Mouse (Mus musculus) CD8-positive naive resting alpha-beta T cell, adult 2 months (primary cell): Measurements from ENCODE around the gene Atn1.
"Not testable (repeated sequence)": the region's sequence is repeated elsewhere in the genome, so short reads cannot be mapped to it uniquely, and the experiment has no call there.

ENCODE experiments used
- DNase-seq, 2 experiments: peaks; one replicate each; pipeline ENCODE4 v3.0.0; 2022; ENCODE audit warnings: low read depth in 2 of 2, low spot score in 2 of 2

The Atn1 gene

GRCm38 (mm10) chr6:124755831-124756595, at the start of gene Atn1, which contains the start of gene Gm45234:
Atn1 (minus strand) TSS chr6:124756524.
Gm45234 (minus strand) TSS chr6:124756021.
- DNase-seq, result peak in 1 of 2 experiments; percentile 27

GRCm38 (mm10) chr6:124805341-124806321, 49.3 kb upstream of the Atn1 start:
- peak; percentile 48 to 60 for DNase-seq

DNA sequence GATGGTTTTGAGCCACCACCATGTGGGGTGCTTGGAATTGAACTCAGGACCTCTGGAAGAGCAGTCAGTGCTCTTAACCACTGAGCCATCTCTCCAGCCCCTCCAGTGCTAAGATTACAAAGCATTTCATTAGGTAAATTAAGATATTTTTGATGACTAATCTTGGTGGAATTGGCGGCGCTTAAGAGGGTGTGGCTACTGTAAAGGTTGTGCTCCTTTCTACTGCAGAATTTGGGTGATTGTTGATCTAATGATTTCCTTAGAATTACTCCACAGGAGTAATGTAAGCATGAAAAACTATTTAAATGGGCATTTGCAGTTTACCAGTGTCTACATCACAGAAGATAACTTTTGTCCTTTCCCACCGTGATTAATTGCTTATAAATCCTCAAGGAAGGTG, 48.0 kb upstream of the Atn1 start:
- no peak for DNase-seq

DNA sequence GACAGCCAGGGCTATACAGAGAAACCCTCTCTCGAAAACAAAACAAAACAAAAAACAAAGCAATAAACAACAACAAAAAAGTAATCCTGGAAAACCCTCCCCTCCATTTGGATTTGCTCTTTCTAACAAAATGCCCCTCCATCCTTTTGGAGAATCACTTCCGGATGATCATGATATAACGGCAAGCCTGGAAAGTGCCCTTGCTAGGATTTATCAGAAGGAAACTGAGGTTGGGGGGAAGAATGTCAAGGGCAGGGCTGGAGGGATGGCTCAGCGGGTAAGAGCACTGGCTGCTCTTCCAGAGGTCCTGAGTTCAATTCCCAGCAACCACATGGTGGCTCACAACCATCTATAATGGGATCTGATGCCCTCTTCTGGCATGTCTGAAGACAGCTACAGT, 47.4 kb upstream of the Atn1 start:
- DNase-seq, result not testable (repeated sequence)

DNA sequence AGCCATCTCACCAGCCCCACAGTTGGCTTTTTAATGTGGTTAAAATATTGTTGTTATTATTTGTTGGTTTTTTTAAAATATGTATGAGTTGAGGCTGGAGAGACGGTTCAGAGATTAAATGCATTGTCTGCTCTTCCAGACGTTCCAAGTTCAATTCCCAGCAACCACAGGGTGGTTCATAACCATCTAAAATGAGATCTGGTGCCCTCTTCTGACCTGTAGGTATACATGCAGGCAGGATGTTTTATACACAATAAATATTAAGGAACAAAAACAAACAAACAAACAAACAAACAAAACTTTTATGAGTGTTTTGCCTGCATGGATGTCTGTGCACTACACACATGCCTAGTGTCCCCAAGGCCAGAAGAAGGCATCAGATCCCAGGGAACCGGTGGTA, 46.7 kb upstream of the Atn1 start:
- DNase-seq, result no peak

DNA sequence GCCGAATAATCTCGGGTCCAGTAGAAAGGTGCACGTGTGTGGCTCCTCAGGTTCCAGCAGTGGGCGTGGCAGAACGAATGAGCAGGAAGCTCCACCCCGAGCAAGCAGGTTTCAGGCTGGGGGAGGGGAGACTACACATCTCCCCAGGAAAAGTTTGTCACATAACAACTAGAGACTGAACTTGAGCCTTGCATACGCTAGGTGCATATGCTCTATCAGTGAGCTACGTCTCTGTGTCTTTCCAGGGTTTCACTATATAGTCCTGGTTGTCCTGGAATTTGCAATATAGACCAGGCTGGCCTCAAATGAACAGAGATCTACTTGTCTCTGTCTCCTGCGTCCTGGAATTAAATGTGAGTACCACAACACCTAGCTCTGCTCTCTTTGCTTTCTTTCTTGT, 46.1 kb upstream of the Atn1 start:
- not testable (repeated sequence) for DNase-seq

DNA sequence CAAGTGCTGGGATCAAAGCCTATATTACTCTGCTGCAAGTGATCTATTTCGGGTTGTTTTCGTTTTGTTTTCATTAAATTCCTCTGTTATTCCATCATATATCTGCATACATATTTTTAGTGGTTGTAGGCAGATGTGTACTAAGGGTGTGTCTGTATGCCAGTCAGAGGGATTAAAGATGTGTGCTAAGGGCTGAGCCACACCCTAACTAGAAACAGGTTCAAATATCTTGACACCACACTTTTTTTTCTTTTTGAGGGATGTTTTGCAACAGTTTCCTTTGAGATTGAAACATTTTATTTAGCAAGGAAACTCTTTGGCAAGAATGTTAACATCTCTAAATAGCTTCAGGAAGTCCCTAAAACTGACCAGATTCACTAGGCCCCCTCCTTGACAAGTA, 39.9 kb upstream of the Atn1 start:
- DNase-seq, result no peak

DNA sequence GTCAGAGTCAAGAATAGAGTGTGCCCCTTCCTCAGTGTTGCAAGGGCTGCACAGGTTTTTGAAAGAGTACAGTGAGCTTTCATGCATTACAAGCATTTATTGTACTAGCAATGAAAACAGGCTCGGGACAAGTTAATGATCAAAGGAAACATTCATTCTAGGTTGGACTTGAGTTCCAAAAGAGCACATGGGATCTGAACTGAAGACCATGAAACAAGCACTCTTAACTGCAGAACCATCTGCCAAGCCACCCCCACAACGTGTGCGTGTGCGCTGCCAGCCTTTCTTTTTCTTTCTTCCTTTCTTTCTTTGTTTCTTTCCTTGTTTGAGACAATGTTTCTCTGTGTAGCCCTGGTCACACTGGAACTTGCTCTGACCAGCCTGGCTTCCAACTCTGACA, 39.5 kb upstream of the Atn1 start:
- DNase-seq, result no peak

- DNase-seq, result no peak
Measured at GRCm38 (mm10) chr6:124791911-124792310, 35.6 kb upstream of the Atn1 start.

GRCm38 (mm10) chr6:124790121-124790520, 33.8 kb upstream of the Atn1 start:
- no peak for DNase-seq

DNA sequence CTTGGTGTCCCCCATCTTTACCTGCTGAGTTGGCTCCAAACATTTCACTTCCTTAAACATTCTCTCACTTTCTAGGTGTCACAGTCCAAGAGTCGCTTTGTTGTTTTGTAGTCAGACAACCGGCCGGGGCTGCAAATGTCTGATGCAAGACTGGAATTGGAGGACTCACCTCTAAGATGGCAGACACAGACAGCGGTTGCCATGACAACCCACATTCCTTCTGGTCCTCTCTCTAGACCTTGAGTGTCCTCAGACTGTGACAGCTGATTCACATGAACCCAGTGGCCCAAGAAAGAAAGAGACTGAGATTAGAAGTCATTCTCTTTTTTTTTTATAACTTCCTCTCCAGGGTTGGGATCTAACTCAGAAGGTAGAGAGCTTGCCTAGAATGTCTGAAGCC, 33.2 kb upstream of the Atn1 start:
- DNase-seq, result no peak

- DNase-seq, result no peak
Measured at GRCm38 (mm10) chr6:124787722-124788121, 31.4 kb upstream of the Atn1 start.

DNA sequence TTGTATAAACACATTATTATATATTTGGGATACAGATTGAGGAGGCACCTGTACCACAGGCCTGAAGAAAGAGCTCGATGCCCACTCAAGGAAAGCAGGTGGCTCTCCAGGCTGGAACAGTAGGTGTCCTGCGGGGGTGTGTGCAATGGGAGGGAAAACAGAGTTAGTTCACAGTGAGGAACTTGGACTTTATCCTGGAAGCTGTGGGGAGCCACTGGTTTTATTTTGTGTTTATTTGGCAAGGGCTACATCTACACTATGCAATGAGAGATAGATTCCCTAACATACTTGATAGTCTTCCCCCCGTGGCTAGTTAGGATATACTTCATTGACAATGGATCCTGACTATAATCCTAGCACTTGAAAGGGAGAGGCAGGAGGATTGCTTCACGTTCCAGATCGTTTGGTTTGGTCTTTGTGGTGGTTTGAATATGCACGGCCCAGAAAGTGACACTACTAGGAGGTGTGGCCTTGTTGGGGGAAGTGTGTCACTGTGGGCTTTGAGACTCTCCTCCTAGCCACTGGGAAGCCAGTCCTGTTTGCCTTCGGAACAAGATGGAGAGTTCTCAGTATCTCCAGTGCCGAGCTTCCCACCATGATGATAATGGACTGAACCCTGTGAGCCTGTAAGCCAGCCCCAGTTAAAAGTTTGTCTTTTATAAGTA, 30.6 kb upstream of the Atn1 start:
- DNase-seq, result no peak

- DNase-seq, result no peak
Measured at GRCm38 (mm10) chr6:124782436-124782835, 26.1 kb upstream of the Atn1 start.

DNA sequence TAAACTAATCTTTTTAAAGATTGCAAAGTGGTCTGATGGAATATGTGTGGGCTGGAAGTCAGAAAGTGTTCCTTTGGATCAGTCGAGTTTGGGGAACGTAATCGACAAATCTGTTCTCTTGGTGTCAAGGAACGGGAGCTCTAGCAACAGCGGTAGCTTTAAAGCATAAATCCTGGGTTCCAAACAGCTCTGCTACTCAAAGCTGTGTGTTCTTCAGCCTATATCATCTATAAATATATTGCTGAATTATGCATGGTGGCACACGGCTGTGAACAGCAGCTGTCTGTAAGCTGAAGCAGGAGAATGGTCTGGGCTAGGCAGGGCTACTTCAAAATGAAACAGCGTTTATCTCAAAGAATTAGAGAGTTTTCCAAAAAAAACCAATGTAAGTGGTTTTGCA, 24.6 kb upstream of the Atn1 start:
- DNase-seq, result no peak

DNA sequence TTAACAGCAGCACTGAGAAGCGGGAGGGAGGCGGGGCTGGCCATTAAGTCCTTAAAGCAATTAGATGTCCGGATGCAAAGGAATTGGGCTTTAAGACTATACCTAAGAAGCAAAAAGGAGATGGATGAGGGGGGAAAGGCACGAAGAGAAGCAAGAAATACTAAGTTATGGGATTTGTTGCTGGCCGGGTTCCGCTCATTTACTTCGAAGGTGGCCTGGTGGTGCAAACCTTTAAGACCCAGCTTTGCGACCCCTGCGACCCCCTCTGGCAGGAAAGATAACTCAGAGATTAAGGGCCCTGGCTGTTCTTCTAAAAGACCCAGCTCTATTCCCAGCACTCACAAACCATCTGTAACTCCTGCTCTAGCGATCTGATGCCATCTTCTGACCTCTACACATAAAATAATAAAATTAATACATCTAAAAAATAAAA, 23.7 kb upstream of the Atn1 start:
- no peak for DNase-seq

- peak; percentile 58 to 69 for DNase-seq
Measured at GRCm38 (mm10) chr6:124779222-124779983, 23.1 kb upstream of the Atn1 start, which contains the start of gene Lrrc23. Lrrc23 (minus strand) TSS chr6:124779727.

DNA sequence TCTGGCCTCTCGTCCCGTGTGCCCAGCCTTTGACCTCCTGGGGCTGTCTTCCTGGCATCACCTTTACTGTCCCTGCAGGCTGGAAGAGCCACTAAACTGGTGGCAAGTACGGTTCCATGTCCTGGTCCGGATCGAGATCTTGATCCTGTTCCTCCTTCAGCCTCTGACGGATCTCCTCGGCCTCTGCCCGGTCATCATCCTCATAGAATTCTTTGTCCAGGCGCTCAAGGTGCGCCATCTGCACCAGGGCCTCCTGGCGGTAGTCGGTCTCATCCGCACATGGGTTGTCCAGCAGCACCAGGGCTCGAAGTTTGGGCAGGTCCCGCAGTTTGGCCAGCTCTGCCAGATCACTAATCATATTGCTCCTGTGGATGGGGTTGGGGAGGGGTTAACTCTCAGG, 14.2 kb upstream of the Atn1 start:
- DNase-seq, result no peak

DNA sequence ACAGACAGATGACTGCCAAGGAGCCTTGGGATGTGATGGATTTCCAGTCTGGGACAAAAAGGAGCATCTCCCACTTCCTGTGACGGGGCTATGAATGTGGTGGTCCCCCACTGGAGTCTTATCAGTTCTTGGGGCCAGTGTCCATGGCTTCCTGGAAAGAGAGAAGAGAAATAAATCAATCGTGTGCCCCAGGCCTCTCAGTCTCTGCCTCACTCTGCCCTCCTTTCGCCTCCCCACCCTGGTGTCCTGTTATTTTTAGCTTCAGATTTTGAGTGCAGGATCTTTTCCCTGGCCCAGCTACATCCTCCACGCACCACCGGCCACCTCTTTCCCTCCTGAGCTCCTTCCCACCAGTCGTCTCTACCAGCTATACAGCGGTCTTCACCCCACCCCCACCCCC, 13.7 kb upstream of the Atn1 start:
- no peak for DNase-seq

DNA sequence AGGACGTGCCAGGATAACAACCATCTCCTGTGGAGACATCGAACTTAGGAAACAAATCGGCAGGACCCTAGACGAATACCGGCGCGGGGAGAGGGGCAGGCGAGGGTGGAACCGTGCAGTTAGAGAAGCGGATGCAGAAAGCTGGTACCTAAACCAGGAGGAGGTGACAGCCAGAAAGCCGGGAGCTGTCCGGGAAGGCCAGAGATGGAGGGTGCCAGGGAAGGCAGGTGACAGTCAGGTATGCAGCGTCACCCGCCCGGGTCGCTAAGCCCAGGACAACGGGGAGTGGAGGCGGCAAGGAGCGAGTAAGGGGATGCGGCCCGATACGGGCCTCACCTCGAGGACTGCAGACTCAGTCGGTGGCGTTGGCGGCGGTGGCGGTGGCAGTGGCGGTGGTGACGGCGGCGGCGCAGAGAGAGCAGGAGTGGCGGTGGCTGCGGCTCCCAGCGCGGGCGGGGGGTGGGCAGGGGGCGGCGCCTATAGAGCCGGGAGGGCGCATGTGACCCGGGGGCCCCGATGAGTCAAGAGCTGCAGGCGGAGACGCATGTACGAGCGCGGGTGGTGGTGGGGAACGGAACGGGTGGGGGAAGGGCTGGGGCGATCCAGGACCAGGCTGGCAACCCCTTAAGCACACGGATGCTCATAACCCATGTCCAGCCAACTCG, 12.9 kb upstream of the Atn1 start, which contains the start of gene Eno2:
TSS of gene Eno2 (minus strand) at position 573 of the 665 bp plus-strand sequence.
- DNase-seq, result peak in 1 of 2 experiments; percentile 28
